Mouse (Mus musculus): ENCODE measurements around the gene L1cam.

DNA sequence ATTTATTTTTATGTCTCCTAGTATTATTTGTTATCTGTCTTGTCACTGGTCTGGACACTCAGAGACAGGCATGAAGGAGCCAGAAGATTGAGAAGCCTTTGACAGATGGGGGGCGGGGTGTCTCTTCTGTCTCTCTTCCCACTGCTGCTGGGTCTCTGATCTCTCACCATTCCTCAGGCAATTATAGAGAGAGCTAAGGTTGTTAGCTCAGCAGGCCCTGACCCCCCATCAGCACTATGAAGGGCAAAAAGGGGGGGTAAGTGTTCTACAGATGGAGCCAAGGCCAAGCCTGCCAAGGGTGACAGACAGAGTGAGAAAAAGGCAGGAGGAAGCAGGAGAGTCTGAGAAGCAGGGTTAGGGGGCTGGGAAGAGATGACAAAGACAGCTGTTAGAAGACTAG lies 23.9 kb downstream of the L1cam start:
- no peak for TF ChIP-seq MYOG (IDR thresholded peaks at IDR 0.05; ENCODE audit: control insufficient read depth in 1 of 3, insufficient read depth in 1 of 3, insufficient read length in 2 of 3, low read depth in 2 of 3)
- TF ChIP-seq POLR2A (IDR thresholded peaks at IDR 0.05; ENCODE audit: insufficient read length, low read depth): no peak
- TF ChIP-seq CEBPB (IDR thresholded peaks at IDR 0.05; ENCODE audit: insufficient read depth, poor library complexity, severe bottlenecking): no peak
- no peak for TF ChIP-seq USF1 (IDR thresholded peaks at IDR 0.05; ENCODE audit: low read depth)
- no peak for TF ChIP-seq E2F4 (IDR thresholded peaks at IDR 0.05; ENCODE audit: insufficient read depth)
- TF ChIP-seq POLR2AphosphoS2 (IDR thresholded peaks at IDR 0.05; ENCODE audit: insufficient read length, low read depth): no peak
- no peak for TF ChIP-seq MYOD1 (IDR thresholded peaks at IDR 0.05; ENCODE audit: control insufficient read depth in 1 of 3, insufficient read length in 2 of 3, low read depth in 2 of 3)
- no peak for TF ChIP-seq MAX (IDR thresholded peaks at IDR 0.05; ENCODE audit: low read depth)
- no peak for TF ChIP-seq TCF12 (IDR thresholded peaks at IDR 0.05; ENCODE audit: insufficient read depth, poor library complexity, severe bottlenecking)
- no peak for TF ChIP-seq REST (IDR thresholded peaks at IDR 0.05; ENCODE audit: insufficient read depth, insufficient read length)
- no peak for TF ChIP-seq TCF3 (IDR thresholded peaks at IDR 0.05; ENCODE audit: insufficient read length, low read depth)
- no peak for TF ChIP-seq SRF (IDR thresholded peaks at IDR 0.05; ENCODE audit: control insufficient read depth, insufficient read length, low read depth)
